Mouse (Mus musculus) adrenal gland, adult 10 weeks (tissue): Measurements from ENCODE around the gene Gm10697. TPM values are rescaled to one million over a fixed set of nuclear protein-coding genes. Genes with fewer than 3 reads are reported as not detected.

ENCODE experiments used
- polyA plus RNA-seq: library from polyadenylated mRNA; stranded (reverse); fragments of 350-450 nt; fragmentation: Illumina TruSeq; extraction: RNeasy Lipid Tissue Mini Kit (QIAGEN cat#74804); gene quantifications from one replicate; pipeline ENCODE4 v1.2.3, GENCODE M21; 2014; ENCODE audit warnings: low read depth, low replicate concordance

The Gm10697 gene
- not detected for polyA plus RNA-seq

GRCm38 (mm10) chr3:94072544-94072943 is at the start of gene Gm10697:
TSS of gene Gm10697 (minus strand) at chr3:94072644.

DNA sequence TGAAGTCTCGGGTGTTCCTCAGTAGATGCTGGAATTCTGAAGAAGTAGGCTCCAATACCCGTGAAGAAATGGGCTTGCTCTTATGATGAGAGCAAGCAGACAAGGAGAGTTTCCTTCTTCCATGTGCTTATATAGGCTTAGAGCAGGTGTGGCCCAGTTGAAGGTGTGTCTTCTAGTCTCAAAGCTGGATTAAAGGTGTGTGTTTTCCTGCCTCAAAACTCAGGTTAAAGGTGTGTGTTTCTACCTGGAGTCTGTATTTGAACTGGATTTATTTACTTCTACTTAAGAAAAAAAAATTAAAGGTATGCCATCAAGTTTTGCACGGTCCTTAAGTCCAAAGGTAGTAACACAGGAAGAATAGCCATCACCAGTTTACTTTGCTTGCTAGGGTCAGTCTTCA is 17.7 kb downstream of the Gm10697 start, which contains the start of gene Gm9125:
Gene Gm9125 (minus strand): TSS at position 101 of the 400 bp plus-strand sequence.

Other genes with a start within 250 kb of the Gm10697 start
- gene Tdpoz3, start 246.6 kb downstream of the Gm10697 start, polyA plus RNA-seq, result not detected
- gene Gm9117, start 129.1 kb downstream of the Gm10697 start, polyA plus RNA-seq, result not detected
- gene Tdpoz5, start 111.3 kb downstream of the Gm10697 start, polyA plus RNA-seq, result not detected
- not detected for gene Gm9125, start 17.8 kb downstream of the Gm10697 start, polyA plus RNA-seq
- gene Gm10696, start 105.5 kb upstream of the Gm10697 start, polyA plus RNA-seq, result not detected
- gene Gm5286, start 124.1 kb upstream of the Gm10697 start, polyA plus RNA-seq, result not detected
- not detected for gene Gm4778, start 191.4 kb upstream of the Gm10697 start, polyA plus RNA-seq
- 26.5 TPM for gene Them4, start 237.4 kb upstream of the Gm10697 start, polyA plus RNA-seq